Mouse (Mus musculus): ENCODE measurements around the gene Tmem190.
A peak's percentile ranks its signal among the peaks of the same experiment; 100 is the strongest.
"Not testable (repeated sequence)": the region's sequence is repeated elsewhere in the genome, so short reads cannot be mapped to it uniquely, and the experiment has no call there.

The Tmem190 gene

DNA sequence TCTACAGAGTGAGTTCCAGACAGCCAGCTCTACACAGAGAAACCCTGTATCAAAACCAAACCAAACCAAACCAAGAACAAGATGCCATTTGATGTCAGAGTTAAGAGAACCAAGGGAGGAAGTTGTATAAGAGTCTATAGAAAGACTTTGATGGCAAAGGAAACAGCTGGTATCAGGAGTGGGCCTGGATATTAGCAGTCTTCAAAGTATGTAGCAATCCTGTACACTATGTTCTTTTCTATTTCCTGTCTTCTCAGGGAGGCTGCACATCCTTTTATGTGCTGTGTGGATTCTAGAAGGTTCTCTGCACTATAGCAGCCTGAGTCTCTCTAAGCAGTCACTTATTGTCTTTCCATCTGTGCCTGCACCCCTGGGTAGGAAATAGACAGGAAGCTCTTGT lies 33.8 kb downstream of the Tmem190 start:
- DNase-seq, result no peak

DNA sequence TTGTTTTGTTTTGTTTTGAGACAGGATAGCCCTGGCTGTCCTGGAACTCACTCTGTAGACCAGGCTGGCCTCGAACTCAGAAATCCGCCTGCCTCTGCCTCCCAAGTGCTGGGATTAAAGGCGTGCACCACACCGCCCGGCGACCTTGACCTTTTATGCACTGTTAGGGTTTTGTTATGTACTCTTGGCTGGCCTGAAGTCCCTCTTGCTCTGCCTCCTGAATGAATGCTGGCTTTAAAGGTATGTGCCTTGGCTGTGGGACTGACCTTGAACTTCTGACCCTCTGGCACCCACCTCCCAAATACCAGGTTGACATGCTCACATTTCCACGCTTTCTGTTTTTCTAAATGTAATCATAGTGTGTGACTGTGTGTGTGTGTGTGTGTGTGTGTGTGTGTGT lies 38.2 kb downstream of the Tmem190 start:
- DNase-seq, result not testable (repeated sequence)

DNA sequence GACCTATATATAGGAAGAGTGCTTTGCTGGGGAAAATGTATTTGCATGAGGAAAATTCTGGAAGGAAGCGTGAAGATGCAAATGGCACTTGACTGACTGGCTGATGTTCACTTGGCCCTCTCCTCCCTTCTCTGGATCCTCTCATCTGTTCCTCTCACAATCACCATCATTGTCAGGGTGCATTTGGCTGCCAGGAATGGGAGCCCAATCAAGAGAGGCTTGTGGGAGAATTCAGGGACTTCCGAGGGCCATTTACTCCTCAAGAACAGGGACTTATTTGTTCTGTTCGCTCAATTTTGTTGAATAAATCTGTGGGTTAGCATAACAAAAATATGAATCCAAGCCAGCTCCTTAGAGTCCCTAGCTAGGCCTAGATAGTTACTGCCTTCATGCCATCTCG lies 39.0 kb downstream of the Tmem190 start:
- DNase-seq, result no peak

DNA sequence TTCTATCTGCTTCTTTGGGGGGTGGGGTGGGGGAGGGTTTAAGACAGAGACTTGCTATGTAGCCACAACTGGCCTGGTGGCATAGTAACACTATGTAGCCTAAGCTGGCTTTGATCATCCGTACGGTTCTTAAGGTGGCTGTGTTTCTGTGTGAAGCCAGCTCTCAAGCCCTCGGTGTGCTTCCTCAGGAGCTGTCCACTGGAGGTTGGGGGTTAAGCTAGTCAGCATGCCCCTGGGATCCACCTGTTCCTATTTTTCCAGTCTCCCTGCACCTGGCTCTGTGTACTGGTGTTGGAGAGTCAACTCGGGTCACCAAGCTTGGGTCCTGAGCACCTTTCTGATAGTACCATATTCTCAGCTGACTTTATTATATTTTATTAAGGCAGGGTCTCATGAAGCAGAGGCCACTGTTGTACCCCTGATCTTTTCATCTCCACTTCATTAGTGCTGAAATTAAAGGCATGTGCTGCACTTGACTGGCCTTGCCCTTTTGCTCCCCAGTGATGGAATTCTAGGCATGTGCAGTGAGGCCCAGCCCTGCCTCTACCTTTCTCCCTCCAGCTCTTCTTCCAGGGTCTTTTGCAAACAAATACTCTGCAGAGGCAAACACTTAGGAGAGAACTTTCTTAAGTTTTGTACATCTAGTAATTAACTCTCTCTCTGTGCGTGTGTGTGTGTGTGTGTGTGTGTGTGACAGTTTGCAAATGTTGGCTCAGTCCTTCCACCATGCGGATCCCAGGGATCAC lies 39.6 kb downstream of the Tmem190 start:
- DNase-seq, result peak; percentile 30

DNA sequence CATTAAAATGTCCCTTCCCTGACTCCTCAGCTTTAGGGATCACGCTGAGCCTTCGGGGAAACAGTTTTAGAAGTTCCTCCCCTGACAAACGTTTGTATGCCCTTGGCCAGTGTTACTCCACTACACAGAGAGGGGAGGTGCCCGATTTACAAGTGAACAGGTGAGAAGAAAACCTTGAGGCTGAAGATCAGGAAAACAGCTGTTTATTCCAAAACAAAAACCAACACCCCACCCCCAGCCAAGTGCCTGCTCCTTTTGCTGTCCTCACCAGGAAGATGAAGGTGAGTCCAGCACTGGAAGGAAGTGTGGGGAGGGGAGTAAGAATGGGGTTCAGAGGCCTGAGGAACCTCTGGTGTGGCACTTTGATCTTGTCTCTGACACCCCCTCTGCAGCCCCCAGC lies 42.6 kb downstream of the Tmem190 start:
- DNase-seq, result no peak

DNA sequence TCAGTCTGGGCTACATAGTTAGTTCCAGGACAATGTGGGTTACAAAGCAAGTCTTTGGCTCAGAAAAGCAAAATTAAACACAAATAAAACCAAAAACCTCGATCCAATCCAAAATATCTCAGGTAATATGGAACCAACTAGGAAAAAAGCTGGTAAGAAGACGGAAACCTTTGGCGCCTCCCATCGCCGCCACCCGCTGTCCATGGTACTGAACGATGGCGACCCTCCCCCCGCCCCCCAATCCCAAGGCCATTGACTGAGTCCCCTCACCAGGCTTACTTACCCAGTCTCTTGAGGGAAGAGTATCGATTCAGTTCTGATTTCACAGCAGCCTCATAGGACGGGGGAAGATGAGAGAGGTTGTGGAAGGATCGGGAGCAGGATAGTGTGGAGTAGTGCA lies 47.7 kb downstream of the Tmem190 start:
- DNase-seq, result no peak
